In genomic region chr7:46834994-46835610, GRCm38 (mm10) we compare ENCODE assay signal across 14 mouse cellular contexts. TPM values are rescaled to one million over a fixed set of nuclear protein-coding genes. Genes with fewer than 3 reads are reported as not detected.
DNase-seq lines count a peak whose midpoint lies in the region; ATAC-seq lines count a peak whose summit lies in the region.
"Had no signal": no experiment of that assay in that cellular context is flagged by ENCODE, and none has a peak within 500 bp of the region (broad histone marks: within the 10 kb centered on the region; RNA-seq: fewer than 3 reads in every experiment).

No protein-coding gene starts in this region.

- no peak overlapping the region for H3K4me2 ChIP-seq in forebrain, embryonic 16.5 days (ENCODE audit: low read length)
- no peak overlapping the region for H3K4me2 ChIP-seq in kidney, embryonic 16.5 days (replicated peaks; ENCODE audit: low read depth, low read length)
- H3K4me2 ChIP-seq in midbrain, embryonic 12.5 days (replicated peaks), result 0 out of 2 replicates have a peak overlapping the region, but pooled peaks have one; percentile 5
- H3K4me2 ChIP-seq: liver, embryonic 11.5 days had no signal

- peaks cover 9% of the 10 kb centered on the region; the same call in 1 of the 2 replicates for H3K27me3 ChIP-seq in forebrain, embryonic 10.5 days (ENCODE audit: poor library complexity, severe bottlenecking)
- no peaks in the 10 kb centered on the region for H3K27me3 ChIP-seq in forebrain, embryonic 16.5 days (replicated peaks; ENCODE audit: control insufficient read depth, insufficient read depth, low read length)
- H3K27me3 ChIP-seq in kidney, embryonic 16.5 days (ENCODE audit: insufficient read depth, low read length), result no peaks in the 10 kb centered on the region
- H3K27me3 ChIP-seq in midbrain, embryonic 12.5 days, result no peaks in the 10 kb centered on the region

- H3K9ac ChIP-seq in forebrain, embryonic 16.5 days (replicated peaks; ENCODE audit: low read depth, low read length), result no peak overlapping the region
- no peak overlapping the region for H3K9ac ChIP-seq in kidney, embryonic 16.5 days (replicated peaks; ENCODE audit: low read length)
- no peak overlapping the region for H3K9ac ChIP-seq in midbrain, embryonic 12.5 days (replicated peaks)

- no peaks in the 10 kb centered on the region for H3K36me3 ChIP-seq in forebrain, embryonic 10.5 days (replicated peaks)
- no peaks in the 10 kb centered on the region for H3K36me3 ChIP-seq in forebrain, embryonic 16.5 days (ENCODE audit: control insufficient read depth, insufficient read depth)
- no peaks in the 10 kb centered on the region for H3K36me3 ChIP-seq in kidney, embryonic 16.5 days (ENCODE audit: insufficient read depth, low read length)
- H3K36me3 ChIP-seq in midbrain, embryonic 12.5 days, result no peaks in the 10 kb centered on the region

- no peak overlapping the region for H3K4me3 ChIP-seq in forebrain, embryonic 10.5 days
- H3K4me3 ChIP-seq in forebrain, embryonic 16.5 days (replicated peaks; ENCODE audit: low read length), result no peak overlapping the region
- H3K4me3 ChIP-seq in kidney, embryonic 16.5 days (ENCODE audit: low read length), result no peak overlapping the region
- no peak overlapping the region for H3K4me3 ChIP-seq in midbrain, embryonic 12.5 days

- peak overlapping the region; percentile 22 for H3K27ac ChIP-seq in forebrain, embryonic 10.5 days
- H3K27ac ChIP-seq in forebrain, embryonic 16.5 days (ENCODE audit: low read length), result no peak overlapping the region
- H3K27ac ChIP-seq in kidney, embryonic 16.5 days (ENCODE audit: low read length), result no peak overlapping the region
- 0 out of 2 replicates have a peak overlapping the region, but pooled peaks have one; percentile 30 for H3K27ac ChIP-seq in midbrain, embryonic 12.5 days (replicated peaks)

- H3K9me3 ChIP-seq in forebrain, embryonic 10.5 days, result no peaks in the 10 kb centered on the region
- no peaks in the 10 kb centered on the region for H3K9me3 ChIP-seq in forebrain, embryonic 16.5 days (ENCODE audit: control insufficient read depth, low read length)
- H3K9me3 ChIP-seq in kidney, embryonic 16.5 days (ENCODE audit: low read length), result no peaks in the 10 kb centered on the region
- no peaks in the 10 kb centered on the region for H3K9me3 ChIP-seq in midbrain, embryonic 12.5 days

- no peak for ATAC-seq in forebrain, embryonic 16.5 days
- no peak for ATAC-seq in kidney, embryonic 16.5 days (ENCODE audit: low FRiP score, low TSS enrichment)
- peak; percentile 57; the same call in 1 of the 2 replicates for ATAC-seq in midbrain, embryonic 12.5 days (ENCODE audit: low FRiP score, low read depth)

- DNase-seq in forebrain, embryonic 10.5 days (ENCODE audit: extremely low spot score, low spot score), result no peak
- peak; percentile 48 for DNase-seq in kidney, postnatal 14 days
- DNase-seq in embryo, embryonic 11 days, result peak; percentile 25
- DNase-seq in urinary bladder, adult 2 months (ENCODE audit: low spot score), result no peak
- DNase-seq in cerebellum, postnatal 4 days (ENCODE audit: low spot score in 2 of 2), result no peak
- DNase-seq: cerebellum, adult 9-11 months; gastrocnemius, postnatal 36 days; thymus, adult 2 months had no signal

- peaks cover 38% of the 10 kb centered on the region for H3K4me1 ChIP-seq in forebrain, embryonic 10.5 days
- H3K4me1 ChIP-seq in forebrain, embryonic 16.5 days (replicated peaks; ENCODE audit: control insufficient read depth, insufficient read depth, low read length), result peaks cover 24% of the 10 kb centered on the region
- H3K4me1 ChIP-seq in kidney, embryonic 16.5 days (ENCODE audit: insufficient read depth, low read length), result peaks cover 43% of the 10 kb centered on the region
- peaks cover 25% of the 10 kb centered on the region for H3K4me1 ChIP-seq in midbrain, embryonic 12.5 days

- WGBS in forebrain, embryonic 10.5 days, result 22% methylated on average over 14 of the region's 14 CpGs
- 29% methylated on average over 11 of the region's 14 CpGs for WGBS in forebrain, embryonic 16.5 days
- WGBS in kidney, embryonic 16.5 days, result 38% methylated on average over 10 of the region's 14 CpGs
- 20% methylated on average over 11 of the region's 14 CpGs for WGBS in midbrain, embryonic 12.5 days

RNA-seq across cellular contexts. Expression of gene Ldha, which starts 6.2 kb away (rescaled TPM):
- polyA plus RNA-seq in forebrain, embryonic 10.5 days (2016; fragmentation: Nextera tagmentation; extraction: Ambion mirVana), result 3,398 and 3,630 TPM in 2 replicates
- 782 and 824 TPM in 2 replicates for polyA plus RNA-seq in forebrain, embryonic 16.5 days (2015; fragmentation: Nextera tagmentation; extraction: Ambion mirVana)
- 1,802 and 1,946 TPM in 2 replicates for polyA plus RNA-seq in kidney, embryonic 16.5 days (2015; fragmentation: Nextera tagmentation; extraction: Ambion mirVana)
- 802 and 809 TPM in 2 replicates for polyA plus RNA-seq in midbrain, embryonic 12.5 days (2016; fragmentation: Nextera tagmentation; extraction: Ambion mirVana)
- polyA plus RNA-seq in urinary bladder, adult 2 months (2012; rRNA removed), result 354 and 368 TPM in 2 replicates

RNA-seq across cellular contexts. Expression of gene Ldhc, which starts 25.9 kb away (rescaled TPM):
- polyA plus RNA-seq in forebrain, embryonic 10.5 days (2016; fragmentation: Nextera tagmentation; extraction: Ambion mirVana), result 0.17 TPM in 1 of 2 replicates, not detected in the other
- polyA plus RNA-seq in forebrain, embryonic 16.5 days (2015; fragmentation: Nextera tagmentation; extraction: Ambion mirVana), result 0.20 TPM in 1 of 2 replicates, not detected in the other
- polyA plus RNA-seq in kidney, embryonic 16.5 days (2015; fragmentation: Nextera tagmentation; extraction: Ambion mirVana), result 0.17 TPM in 1 of 2 replicates, not detected in the other
- polyA plus RNA-seq in midbrain, embryonic 12.5 days (2016; fragmentation: Nextera tagmentation; extraction: Ambion mirVana), result 0.22 TPM in 1 of 2 replicates, not detected in the other
- polyA plus RNA-seq in urinary bladder, adult 2 months (2012; rRNA removed), result not detected in 2 replicates
- polyA plus RNA-seq: heart, postnatal 0 days; large intestine, adult 2 months had no signal

RNA-seq across cellular contexts. Expression of gene Gtf2h1, which starts 39.2 kb away (rescaled TPM):
- 51.2 and 54.1 TPM in 2 replicates for polyA plus RNA-seq in forebrain, embryonic 10.5 days (2016; fragmentation: Nextera tagmentation; extraction: Ambion mirVana)
- polyA plus RNA-seq in forebrain, embryonic 16.5 days (2015; fragmentation: Nextera tagmentation; extraction: Ambion mirVana), result 52.3 and 56.7 TPM in 2 replicates
- polyA plus RNA-seq in kidney, embryonic 16.5 days (2015; fragmentation: Nextera tagmentation; extraction: Ambion mirVana), result 45.7 and 50.5 TPM in 2 replicates
- polyA plus RNA-seq in midbrain, embryonic 12.5 days (2016; fragmentation: Nextera tagmentation; extraction: Ambion mirVana), result 51.5 and 52.1 TPM in 2 replicates
- 27.8 and 30.3 TPM in 2 replicates for polyA plus RNA-seq in urinary bladder, adult 2 months (2012; rRNA removed)

RNA-seq across cellular contexts. Expression of gene Hps5, which starts 39.2 kb away (rescaled TPM):
- 16.2 and 18.7 TPM in 2 replicates for polyA plus RNA-seq in forebrain, embryonic 10.5 days (2016; fragmentation: Nextera tagmentation; extraction: Ambion mirVana)
- polyA plus RNA-seq in forebrain, embryonic 16.5 days (2015; fragmentation: Nextera tagmentation; extraction: Ambion mirVana), result 16.9 and 17.7 TPM in 2 replicates
- polyA plus RNA-seq in kidney, embryonic 16.5 days (2015; fragmentation: Nextera tagmentation; extraction: Ambion mirVana), result 30.9 and 34.4 TPM in 2 replicates
- polyA plus RNA-seq in midbrain, embryonic 12.5 days (2016; fragmentation: Nextera tagmentation; extraction: Ambion mirVana), result 23.8 and 24.9 TPM in 2 replicates
- 22.3 and 23.1 TPM in 2 replicates for polyA plus RNA-seq in urinary bladder, adult 2 months (2012; rRNA removed)

Comparison
In these comparisons a context has a peak if more than half of its experiments do, and no peak if none do; other contexts are left out.
1. H3K27ac ChIP-seq: peak in forebrain, embryonic 10.5 days (single experiment) and midbrain, embryonic 12.5 days (single experiment); none in forebrain, embryonic 16.5 days (single experiment) and kidney, embryonic 16.5 days (single experiment).
2. DNase-seq: peak in kidney, postnatal 14 days (single experiment) and embryo, embryonic 11 days (single experiment); none in forebrain, embryonic 10.5 days (single experiment), urinary bladder, adult 2 months (single experiment) and cerebellum, postnatal 4 days (0 of 2).